Mouse (Mus musculus) stomach, postnatal 0 days (tissue): ENCODE results near the gene Osbp2.
"Not testable (repeated sequence)": the region's sequence is repeated elsewhere in the genome, so short reads cannot be mapped to it uniquely, and the experiment has no call there.

Source experiments
- CTCF ChIP-seq: IDR thresholded peaks from 2 replicates; pipeline ENCODE4 v1.5.1; 2016; ENCODE audit warnings: antibody characterized with exemption, low read depth, mild to moderate bottlenecking, moderate library complexity
- EP300 ChIP-seq: optimal IDR thresholded peaks from 2 replicates; pipeline ENCODE3; 2016; ENCODE audit warnings: antibody characterized with exemption

DNA sequence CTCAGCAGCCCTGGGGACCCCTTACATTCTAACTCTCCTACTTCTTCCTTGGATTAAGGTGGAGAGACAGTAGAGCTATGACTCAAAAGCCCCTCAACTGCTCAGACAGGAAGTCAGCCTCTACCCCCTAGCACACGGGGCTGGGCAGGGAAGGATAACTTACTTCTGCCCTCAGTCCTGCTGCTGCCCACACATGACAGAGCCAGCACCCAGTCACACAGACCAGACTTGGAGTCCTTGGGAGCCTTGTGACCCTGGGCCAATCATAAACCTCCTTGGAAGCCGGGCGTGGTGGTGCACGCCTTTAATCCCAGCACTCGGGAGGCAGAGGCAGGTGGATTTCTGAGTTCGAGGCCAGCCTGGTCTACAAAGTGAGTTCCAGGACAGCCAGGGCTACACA lies 47.7 kb upstream of the Osbp2 start:
- TF ChIP-seq EP300, CTCF: not testable (repeated sequence)
